Mouse (Mus musculus) spleen, adult 2 months (tissue): ENCODE results near the gene Baiap2. TPM values are rescaled to one million over a fixed set of nuclear protein-coding genes. Genes with fewer than 3 reads are reported as not detected.

Experiments used
- DNase-seq, 2 experiments: peaks; one replicate each; pipeline versions ENCODE4 v3.0.0 to v3.0.0-alpha.2; 2012 to 2021; ENCODE audit warnings: low spot score in 2 of 2, low read depth in 1 of 2
- H3K27ac ChIP-seq: fragments of 200-500 bp; 2 replicates; pipeline ENCODE4 v1.5.1; 2012; ENCODE audit warnings: low read length, inconsistent platforms; ENCODE audit not compliant: insufficient read depth
- H3K27me3 ChIP-seq: fragments of 200-500 bp; 2 replicates; pipeline ENCODE4 v1.6.1; 2012; ENCODE audit warnings: mild to moderate bottlenecking, moderate library complexity, low read length, inconsistent platforms; ENCODE audit not compliant: control insufficient read depth, insufficient read depth
- H3K36me3 ChIP-seq: fragments of 200-500 bp; 2 replicates; pipeline ENCODE4 v1.6.1; 2012; ENCODE audit warnings: mild to moderate bottlenecking, low read length, inconsistent platforms; ENCODE audit not compliant: control insufficient read depth, insufficient read depth
- H3K4me1 ChIP-seq: fragments of 200-500 bp; 2 replicates; pipeline ENCODE4 v1.6.1; 2011; ENCODE audit warnings: inconsistent platforms; ENCODE audit not compliant: control insufficient read depth, insufficient read depth, insufficient read length
- H3K4me3 ChIP-seq: fragments of 200-500 bp; 2 replicates; pipeline ENCODE4 v1.5.1; 2011; ENCODE audit warnings: mild to moderate bottlenecking, inconsistent platforms; ENCODE audit not compliant: insufficient read depth, insufficient read length; ENCODE audit errors: extremely low read depth
- CTCF ChIP-seq: fragments of 200-500 bp; IDR thresholded peaks from 2 replicates; pipeline ENCODE4 v1.5.1; 2011; ENCODE audit warnings: mild to moderate bottlenecking, inconsistent platforms; ENCODE audit not compliant: insufficient read depth, insufficient read length, insufficient replicate concordance; ENCODE audit errors: extremely low read depth
- POLR2A ChIP-seq: fragments of 200-500 bp; IDR thresholded peaks from 2 replicates; pipeline ENCODE4 v1.6.1; 2011; ENCODE audit warnings: low read depth, low read length, inconsistent platforms
- WGBS: fragments of 180-500 bp; shearing (Covaris S2); methylation state at CpG from one replicate; pipeline ENCODE4 v1.1.7; 2018; 5-methylcytosine and 5-hydroxymethylcytosine counted together
- polyA plus RNA-seq: library from polyadenylated mRNA; depleted of rRNA; stranded (reverse); fragments of >200 nt; gene quantifications from 2 replicates; pipeline ENCODE4 v1.2.3, GENCODE M21; 2012

Baiap2 gene
- polyA plus RNA-seq, 1 experiment: 17.3 TPM

DNA sequence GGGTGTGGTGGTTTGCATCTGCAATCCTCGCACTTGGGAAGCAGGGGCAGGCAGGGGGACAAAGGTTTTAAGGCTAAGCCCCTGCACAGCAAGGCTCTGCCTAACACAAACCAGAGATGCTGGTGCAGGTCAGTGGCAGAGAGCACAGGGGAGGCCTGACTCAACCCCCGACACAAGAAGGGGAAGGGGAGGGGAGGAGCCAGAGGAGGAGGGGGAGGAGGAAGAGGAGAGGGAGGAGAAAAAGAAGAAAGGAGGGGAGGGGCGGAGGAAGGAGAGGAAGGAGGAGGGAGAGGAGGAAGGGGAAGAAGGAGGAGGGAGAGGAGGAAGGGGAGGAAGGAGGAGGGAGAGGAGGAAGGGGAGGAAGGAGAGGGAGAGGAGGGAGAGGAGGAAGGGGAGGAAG lies 91.7 kb downstream of the Baiap2 start:
- H3K27ac ChIP-seq: no peak overlapping the region
- H3K36me3 ChIP-seq: no peaks in the 10 kb centered on the region
- H3K4me1 ChIP-seq: no peaks in the 10 kb centered on the region
- TF ChIP-seq POLR2A (no peak), CTCF (no peak)
- no peak for DNase-seq
- no peaks in the 10 kb centered on the region for H3K27me3 ChIP-seq
- no peak overlapping the region for H3K4me3 ChIP-seq
- 47% methylated on average over 3 of the region's 3 CpGs for WGBS

- 44% methylated on average over 5 of the region's 5 CpGs for WGBS
- DNase-seq: no peak
- H3K27ac ChIP-seq: no peak overlapping the region
- H3K36me3 ChIP-seq: no peaks in the 10 kb centered on the region
- no peaks in the 10 kb centered on the region for H3K27me3 ChIP-seq
- no peaks in the 10 kb centered on the region for H3K4me1 ChIP-seq
- no peak overlapping the region for H3K4me3 ChIP-seq
- no peak for TF ChIP-seq CTCF
- TF ChIP-seq POLR2A: no peak
Measured at GRCm38 (mm10) chr11:120034762-120035161, 92.2 kb downstream of the Baiap2 start.

- 41% methylated on average over 4 of the region's 4 CpGs for WGBS
- no peaks in the 10 kb centered on the region for H3K36me3 ChIP-seq
- H3K27me3 ChIP-seq: no peaks in the 10 kb centered on the region
- DNase-seq: no peak
- TF ChIP-seq CTCF (no peak), POLR2A (no peak)
- H3K27ac ChIP-seq: peak overlapping the region; percentile 24
- H3K4me3 ChIP-seq: no peak overlapping the region
- H3K4me1 ChIP-seq: no peaks in the 10 kb centered on the region
Measured at GRCm38 (mm10) chr11:120039581-120039980, 97.0 kb downstream of the Baiap2 start.

DNA sequence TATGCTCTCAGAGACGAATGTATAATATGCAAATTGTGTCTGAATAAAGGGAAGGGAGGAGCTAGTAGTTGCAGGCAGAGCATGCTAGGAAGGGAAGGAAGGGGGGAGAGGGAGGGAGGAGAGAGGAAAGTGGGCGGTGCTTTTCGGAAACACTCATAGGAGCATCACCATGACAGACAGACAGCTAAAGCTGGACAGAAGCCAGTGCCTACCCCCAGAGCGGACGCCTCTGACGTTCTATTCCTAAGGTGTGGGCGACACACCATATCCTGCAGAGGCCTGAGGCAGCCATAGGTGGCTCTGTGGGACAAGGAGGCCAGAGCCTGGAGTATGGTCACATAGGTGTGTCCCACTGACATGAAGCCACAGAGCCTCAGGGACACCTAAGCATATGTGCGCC lies 97.9 kb downstream of the Baiap2 start:
- no peak overlapping the region for H3K4me3 ChIP-seq
- TF ChIP-seq POLR2A: no peak
- TF ChIP-seq CTCF: no peak
- H3K27me3 ChIP-seq: no peaks in the 10 kb centered on the region
- WGBS: 34% methylated on average over 8 of the region's 8 CpGs
- H3K27ac ChIP-seq: no peak overlapping the region
- no peaks in the 10 kb centered on the region for H3K4me1 ChIP-seq
- H3K36me3 ChIP-seq: no peaks in the 10 kb centered on the region
- no peak for DNase-seq

- H3K4me1 ChIP-seq: no peaks in the 10 kb centered on the region
- H3K36me3 ChIP-seq: no peaks in the 10 kb centered on the region
- H3K27me3 ChIP-seq: no peaks in the 10 kb centered on the region
- peak overlapping the region; percentile 16; the same call in 1 of the 2 replicates for H3K4me3 ChIP-seq
- peak in 1 of 2 experiments; percentile 12 for DNase-seq
- WGBS: 47% methylated on average over 13 of the region's 13 CpGs
- H3K27ac ChIP-seq: peak overlapping the region; percentile 61
- no peak for TF ChIP-seq CTCF
- no peak for TF ChIP-seq POLR2A
Measured at GRCm38 (mm10) chr11:120041191-120042123, 98.9 kb downstream of the Baiap2 start.

DNA sequence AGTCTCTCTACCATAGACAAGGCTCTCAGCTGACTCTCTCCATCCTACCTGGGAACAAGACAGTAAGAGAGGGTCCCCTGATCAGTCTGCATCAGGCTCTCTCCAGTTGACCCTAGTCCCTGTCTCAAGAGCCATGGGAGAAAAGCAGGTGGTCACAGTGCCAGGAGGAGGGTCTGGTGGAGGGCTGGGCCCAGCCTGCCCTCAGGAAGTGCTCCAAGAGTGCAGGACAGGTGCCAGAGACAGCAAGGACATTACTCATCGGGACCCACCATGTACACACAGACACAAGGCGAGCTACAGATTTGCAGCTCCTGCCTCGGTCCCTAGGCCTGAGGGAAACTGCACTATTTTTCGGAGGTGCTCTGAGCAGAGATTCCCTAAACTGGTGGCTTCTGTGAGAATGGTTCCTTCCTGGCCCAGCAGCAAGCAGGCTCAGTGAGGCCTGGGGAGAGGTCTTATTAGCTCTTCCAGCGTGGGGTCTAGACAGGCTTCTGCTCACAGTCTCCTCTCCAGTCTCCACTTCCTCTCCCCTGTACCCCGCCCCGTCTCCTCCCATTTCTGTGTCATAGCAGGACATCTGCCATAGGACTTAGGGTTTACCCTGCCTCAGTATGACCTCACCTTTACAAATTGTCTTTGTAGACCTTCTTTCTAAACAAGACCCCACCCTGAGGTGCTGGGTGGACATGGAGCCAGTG lies 99.7 kb downstream of the Baiap2 start:
- H3K4me3 ChIP-seq: no peak overlapping the region
- H3K36me3 ChIP-seq: no peaks in the 10 kb centered on the region
- TF ChIP-seq POLR2A (no peak), CTCF (no peak)
- H3K27ac ChIP-seq: peak overlapping the region; percentile 61
- 55% methylated on average over 7 of the region's 7 CpGs for WGBS
- no peaks in the 10 kb centered on the region for H3K4me1 ChIP-seq
- DNase-seq: no peak
- peaks cover 8% of the 10 kb centered on the region; the same call in 1 of the 2 replicates for H3K27me3 ChIP-seq
